Mouse (Mus musculus) G1E-ER4 (cell line): ENCODE measurements around the gene Timp4. TPM values are rescaled to one million over a fixed set of nuclear protein-coding genes. Genes with fewer than 3 reads are reported as not detected.

Experiments used
- GATA1 ChIP-seq: IDR thresholded peaks from one replicate; pipeline ENCODE4 v1.8.0; 2012; ENCODE audit warnings: low read length, inconsistent platforms
- polyA plus RNA-seq: library from polyadenylated mRNA; stranded (reverse); fragments of >175 nt; gene quantifications from 2 replicates; pipeline ENCODE4 v1.2.3, GENCODE M21; 2012

The Timp4 gene
- polyA plus RNA-seq, 1 experiment: not detected

- no peak for TF ChIP-seq GATA1
Observed at GRCm38 (mm10) chr6:115227043-115227442, 25.0 kb downstream of the Timp4 start, which contains the start of gene Gm17482. Gene Gm17482, plus strand, starts transcription at chr6:115227343.

GRCm38 (mm10) chr6:115225519-115225918, 26.5 kb downstream of the Timp4 start:
- no peak for TF ChIP-seq GATA1

- no peak for TF ChIP-seq GATA1
Observed at GRCm38 (mm10) chr6:115221215-115221641, 30.8 kb downstream of the Timp4 start.

GRCm38 (mm10) chr6:115213129-115213528, 38.9 kb downstream of the Timp4 start:
- no peak for TF ChIP-seq GATA1

- no peak for TF ChIP-seq GATA1
Observed at GRCm38 (mm10) chr6:115212132-115212903, 39.7 kb downstream of the Timp4 start.

GRCm38 (mm10) chr6:115210820-115211219, 41.2 kb downstream of the Timp4 start:
- no peak for TF ChIP-seq GATA1

GRCm38 (mm10) chr6:115210187-115210586, 41.8 kb downstream of the Timp4 start:
- no peak for TF ChIP-seq GATA1

GRCm38 (mm10) chr6:115203029-115203428, 49.0 kb downstream of the Timp4 start:
- TF ChIP-seq GATA1: no peak

- no peak for TF ChIP-seq GATA1
Observed at GRCm38 (mm10) chr6:115200753-115201152, 51.3 kb downstream of the Timp4 start.

Other genes with a start within 250 kb of the Timp4 start
- gene Tamm41, start 214.3 kb downstream of the Timp4 start, polyA plus RNA-seq: 49.8 and 63.4 TPM in 2 replicates
- gene Syn2, start 117.3 kb downstream of the Timp4 start, polyA plus RNA-seq: not detected in 2 replicates
- not detected in 2 replicates for gene Gm17482, start 24.9 kb downstream of the Timp4 start, polyA plus RNA-seq
- gene Pparg, start 108.7 kb upstream of the Timp4 start, polyA plus RNA-seq: not detected in 2 replicates